Mouse (Mus musculus) kidney, embryonic 14.5 days (tissue): ENCODE measurements at regions not wholly inside any gene's neighbourhood (a gene's known extent, or its start where the extent isn't known, plus 50 kb on each side); places are given as distances from the start of the nearest gene placed in this dataset.

Experiments used
- ATAC-seq: fragments of 200-750 bp; cut with Nextera tagmentation; 2 replicates; pipeline ENCODE4 v1.8.0; 2017; ENCODE audit warnings: moderate number of reproducible peaks, mild to moderate bottlenecking, moderate TSS enrichment, moderate library complexity; ENCODE audit not compliant: low FRiP score, low TSS enrichment
- H3K27ac ChIP-seq: fragments of 300-500 bp; sonication (generic); 2 replicates; pipeline ENCODE4 v1.5.1; 2014; ENCODE audit warnings: low read depth, mild to moderate bottlenecking, low read length, moderate library complexity, mixed read lengths
- H3K27me3 ChIP-seq: fragments of 300-500 bp; sonication (generic); 2 replicates; pipeline ENCODE4 v1.6.1; 2014; ENCODE audit warnings: mild to moderate bottlenecking, low read length; ENCODE audit not compliant: control insufficient read depth, insufficient read depth
- H3K36me3 ChIP-seq: fragments of 300-500 bp; sonication (generic); 2 replicates; pipeline ENCODE4 v1.6.1; 2014; ENCODE audit warnings: low read length, mixed read lengths; ENCODE audit not compliant: control insufficient read depth, insufficient read depth
- H3K4me1 ChIP-seq: fragments of 300-500 bp; sonication (generic); 2 replicates; pipeline ENCODE4 v1.6.1; 2014; ENCODE audit warnings: low read length, mixed read lengths; ENCODE audit not compliant: control insufficient read depth, insufficient read depth
- H3K4me2 ChIP-seq: fragments of 300-500 bp; sonication (generic); replicated peaks from 2 replicates; pipeline ENCODE4 v1.6.1; 2014; ENCODE audit warnings: low read depth, mild to moderate bottlenecking, low read length
- H3K4me3 ChIP-seq: fragments of 300-500 bp; sonication (generic); 2 replicates; pipeline ENCODE4 v1.5.1; 2014; ENCODE audit warnings: mild to moderate bottlenecking, low read length
- H3K9ac ChIP-seq: fragments of 300-500 bp; sonication (generic); 2 replicates; pipeline ENCODE4 v1.6.1; 2014; ENCODE audit warnings: low read depth, mild to moderate bottlenecking, low read length, moderate library complexity
- H3K9me3 ChIP-seq: fragments of 300-500 bp; sonication (generic); 2 replicates; pipeline ENCODE4 v1.6.1; 2016; ENCODE audit warnings: low read length; ENCODE audit not compliant: control insufficient read depth
- WGBS: fragments of 180-500 bp; shearing (Covaris S2); extraction: QIAGEN DNeasy Blood & Tissue Kit; methylation state at CpG from one replicate; pipeline ENCODE4 v1.1.7; 2014; 5-methylcytosine and 5-hydroxymethylcytosine counted together

DNA sequence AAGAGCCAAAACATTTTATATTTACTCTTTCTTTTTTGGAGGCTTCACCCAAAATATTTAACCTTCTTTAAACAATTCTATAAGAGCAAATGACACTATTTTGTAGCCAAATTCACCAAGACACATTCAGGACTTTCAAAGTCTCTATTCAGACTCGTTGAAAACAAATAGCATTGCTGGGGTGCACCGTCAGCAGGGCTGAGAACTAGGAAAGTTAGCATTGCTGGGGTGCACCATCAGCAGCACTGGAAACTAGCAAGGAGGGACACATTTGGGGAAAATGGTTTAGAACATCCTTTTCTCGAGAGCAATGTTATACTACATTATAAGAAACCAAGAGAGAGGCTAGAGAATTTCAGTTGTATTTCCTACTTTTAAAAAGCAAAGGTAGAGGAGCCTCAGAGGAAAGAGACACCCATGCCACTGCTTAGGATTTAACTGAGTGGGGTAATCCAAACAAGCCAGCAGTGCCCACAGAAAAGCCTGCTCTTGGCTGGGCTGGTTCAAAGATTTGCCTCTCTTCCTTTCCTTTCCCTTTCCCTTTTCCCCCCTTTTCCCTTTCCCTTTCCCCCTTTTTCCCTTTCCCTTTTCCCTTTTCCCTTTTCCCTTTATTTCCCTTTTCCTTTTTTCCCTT, 342.5 kb upstream of the Gm11114 start:
- no peaks in the 10 kb centered on the region for H3K27me3 ChIP-seq

DNA sequence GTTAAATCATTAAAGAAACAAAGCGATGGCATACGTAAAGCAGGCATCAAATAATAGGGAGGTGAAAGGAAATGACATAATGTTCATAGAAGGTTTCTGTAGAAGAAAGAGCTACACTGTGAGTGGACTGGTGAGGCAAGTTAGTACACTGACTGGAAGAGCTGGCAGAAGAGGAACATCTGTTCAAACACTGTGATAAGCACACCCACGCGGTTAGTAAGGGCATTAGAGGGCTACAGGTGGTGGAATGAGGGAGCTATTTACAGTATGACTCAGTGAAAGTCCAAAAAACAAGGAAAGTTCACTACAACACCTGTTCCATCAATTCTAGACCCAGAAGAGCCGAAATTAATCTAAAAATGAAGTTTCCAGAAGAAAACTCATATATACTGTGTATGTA, 335.1 kb upstream of the Gm11114 start:
- H3K4me2 ChIP-seq = no peak overlapping the region
- H3K9me3 ChIP-seq = no peaks in the 10 kb centered on the region
- H3K27me3 ChIP-seq = no peaks in the 10 kb centered on the region
- 78% methylated on average over 5 of the region's 5 CpGs for WGBS
- ATAC-seq = no peak
- no peaks in the 10 kb centered on the region for H3K4me1 ChIP-seq
- H3K9ac ChIP-seq = no peak overlapping the region
- H3K36me3 ChIP-seq = no peaks in the 10 kb centered on the region
- H3K27ac ChIP-seq = no peak overlapping the region
- no peak overlapping the region for H3K4me3 ChIP-seq

More for the DNA sequence above, 342.5 kb upstream of the Gm11114 start:
- no peak overlapping the region for H3K27ac ChIP-seq
- WGBS = 87% methylated on average over 3 of the region's 3 CpGs
- no peak overlapping the region for H3K4me3 ChIP-seq
- no peaks in the 10 kb centered on the region for H3K4me1 ChIP-seq
- no peaks in the 10 kb centered on the region for H3K36me3 ChIP-seq
- H3K9ac ChIP-seq = no peak overlapping the region
- H3K4me2 ChIP-seq = no peak overlapping the region
- no peaks in the 10 kb centered on the region for H3K9me3 ChIP-seq
- no peak for ATAC-seq

DNA sequence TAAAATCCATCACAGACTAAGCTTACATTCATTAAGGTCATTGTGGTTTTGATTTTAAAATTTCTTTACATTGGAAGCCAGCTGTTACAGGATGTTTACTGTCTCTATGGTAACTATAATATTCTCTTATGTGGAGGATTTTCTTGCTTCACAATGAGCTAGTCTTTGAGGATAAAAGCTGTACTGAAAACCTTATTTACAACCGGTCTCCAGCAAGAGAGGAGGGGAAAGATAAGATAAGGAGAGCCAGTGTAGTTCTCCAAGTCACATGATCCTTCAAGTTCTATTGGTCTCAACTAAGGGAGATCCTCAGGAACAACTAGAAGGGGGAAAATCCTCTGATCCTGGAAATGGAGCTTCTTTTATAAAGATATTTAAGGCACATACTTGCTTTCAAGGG, 309.2 kb upstream of the Gm11114 start:
- H3K4me3 ChIP-seq = no peak overlapping the region
- H3K36me3 ChIP-seq = no peaks in the 10 kb centered on the region
- no peak overlapping the region for H3K27ac ChIP-seq
- no peak for ATAC-seq
- no peak overlapping the region for H3K9ac ChIP-seq
- H3K4me2 ChIP-seq = no peak overlapping the region
- 63% methylated on average over 1 of the region's 1 CpGs for WGBS
- H3K27me3 ChIP-seq = no peaks in the 10 kb centered on the region
- no peaks in the 10 kb centered on the region for H3K9me3 ChIP-seq
- no peaks in the 10 kb centered on the region for H3K4me1 ChIP-seq

DNA sequence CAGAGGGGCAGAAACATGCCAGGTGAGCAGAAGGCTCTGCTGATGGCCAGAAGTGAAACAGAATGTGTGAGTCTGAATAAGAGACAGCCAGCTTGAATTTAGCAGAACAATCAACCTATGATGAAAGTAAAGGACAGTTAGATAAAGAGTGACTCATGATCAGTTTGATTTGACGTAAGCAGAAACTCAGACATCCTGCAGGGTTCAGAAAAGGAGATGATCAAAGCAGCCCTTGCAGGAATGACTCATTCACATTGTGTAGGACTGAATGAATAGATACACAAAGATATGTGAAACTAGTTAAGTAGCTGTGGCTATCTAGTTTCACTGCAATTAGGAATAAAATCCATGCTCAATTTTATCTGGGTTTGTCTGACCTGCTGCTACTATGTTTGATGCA, 301.2 kb upstream of the Gm11114 start:
- 76% methylated on average over 1 of the region's 1 CpGs for WGBS
- no peak for ATAC-seq
- H3K9me3 ChIP-seq = no peaks in the 10 kb centered on the region
- no peak overlapping the region for H3K4me2 ChIP-seq
- no peak overlapping the region for H3K4me3 ChIP-seq
- H3K4me1 ChIP-seq = no peaks in the 10 kb centered on the region
- H3K27me3 ChIP-seq = no peaks in the 10 kb centered on the region
- H3K27ac ChIP-seq = no peak overlapping the region
- H3K9ac ChIP-seq = no peak overlapping the region
- no peaks in the 10 kb centered on the region for H3K36me3 ChIP-seq

DNA sequence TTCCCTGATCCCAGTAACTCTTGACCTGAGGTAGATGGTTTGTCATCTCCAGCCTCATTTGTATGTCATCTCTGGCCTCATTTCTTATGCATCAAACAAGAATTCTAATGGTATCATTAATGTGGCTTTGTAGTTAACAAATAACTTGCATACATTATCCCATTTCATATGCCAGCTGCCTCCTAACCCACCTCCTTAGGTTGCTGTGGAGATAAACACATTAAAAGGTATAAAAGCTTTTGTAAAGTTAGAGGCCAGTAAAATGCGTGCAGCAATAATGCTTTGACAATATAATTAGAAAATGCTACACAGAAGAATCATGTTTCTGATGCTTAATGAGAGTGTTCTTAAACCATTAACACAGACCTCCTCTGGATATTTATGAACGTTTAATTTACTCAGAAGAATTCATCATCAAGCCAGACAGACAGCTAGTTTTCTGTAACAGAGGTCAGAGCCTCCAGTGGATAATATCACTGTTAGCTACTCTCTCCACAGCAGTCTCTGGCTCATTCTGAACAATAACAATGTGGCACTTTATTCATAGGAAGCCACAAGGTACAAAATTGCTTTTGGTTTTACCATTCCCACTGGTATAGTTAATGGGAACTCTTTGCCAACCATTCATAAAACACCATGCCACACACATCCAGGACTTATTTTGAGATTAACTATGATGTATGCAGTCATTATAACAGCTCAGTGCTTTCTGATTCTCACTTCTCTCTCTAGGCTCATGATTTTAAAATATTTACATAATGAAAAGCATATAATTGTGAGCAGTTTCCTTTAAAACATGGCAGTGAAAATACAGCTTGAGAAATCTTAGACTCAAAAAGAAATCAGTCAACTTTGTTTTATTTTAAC, 264.2 kb upstream of the Gm11114 start:
- no peak for ATAC-seq
- WGBS = 46% methylated on average over 2 of the region's 2 CpGs
- H3K36me3 ChIP-seq = no peaks in the 10 kb centered on the region
- H3K4me2 ChIP-seq = no peak overlapping the region
- no peaks in the 10 kb centered on the region for H3K4me1 ChIP-seq
- H3K9ac ChIP-seq = no peak overlapping the region
- H3K27me3 ChIP-seq = no peaks in the 10 kb centered on the region
- H3K27ac ChIP-seq = no peak overlapping the region
- no peak overlapping the region for H3K4me3 ChIP-seq
- no peaks in the 10 kb centered on the region for H3K9me3 ChIP-seq

DNA sequence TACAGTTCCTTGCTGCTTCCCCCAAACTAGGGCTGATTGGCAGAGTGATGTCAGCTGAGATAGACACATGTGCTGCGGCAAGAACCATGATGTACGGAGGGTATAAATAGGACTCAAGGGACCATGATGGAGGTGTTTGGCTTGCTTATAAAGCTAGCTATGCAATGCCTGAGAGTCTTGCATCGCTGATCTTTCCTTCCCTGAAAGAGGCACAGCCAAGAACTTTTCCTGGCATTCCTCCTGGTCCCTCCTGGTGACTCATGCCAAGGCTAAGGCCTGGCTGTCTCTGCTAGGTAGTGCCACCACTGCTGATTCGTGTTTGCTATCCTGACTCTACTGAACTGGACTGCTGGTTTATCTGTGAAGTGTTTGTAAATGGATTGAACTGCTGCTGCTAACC, 260.0 kb upstream of the Gm11114 start:
- Histone ChIP-seq H3K27me3 (no peaks in the 10 kb centered on the region), H3K27ac (no peak overlapping the region), H3K9me3 (no peaks in the 10 kb centered on the region), H3K4me3 (no peak overlapping the region), H3K4me1 (no peaks in the 10 kb centered on the region), H3K4me2 (no peak overlapping the region), H3K36me3 (no peaks in the 10 kb centered on the region), H3K9ac (no peak overlapping the region)
- ATAC-seq = no peak
- 81% methylated on average over 4 of the region's 4 CpGs for WGBS

DNA sequence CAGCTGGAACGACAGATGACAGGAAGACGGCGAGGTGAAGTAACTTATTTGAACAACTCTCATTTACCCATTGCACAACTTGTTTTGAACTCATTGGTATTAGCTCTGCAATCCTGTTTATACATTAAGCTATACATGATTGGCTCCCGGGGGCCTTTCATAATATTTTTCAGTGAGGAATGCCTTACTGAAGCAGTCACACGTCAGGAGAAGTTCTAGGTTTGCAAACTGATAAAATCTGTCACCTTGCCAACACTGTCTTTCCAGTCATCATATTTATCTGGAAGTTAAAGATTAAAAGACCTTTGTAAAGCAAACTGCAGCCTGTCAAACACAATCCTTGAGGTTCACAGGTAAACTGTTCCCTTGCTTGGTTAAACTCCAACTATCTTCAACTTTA, 232.6 kb upstream of the Gm11114 start:
- no peak overlapping the region for H3K4me2 ChIP-seq
- H3K4me1 ChIP-seq = no peaks in the 10 kb centered on the region
- no peak overlapping the region for H3K4me3 ChIP-seq
- no peaks in the 10 kb centered on the region for H3K27me3 ChIP-seq
- H3K9ac ChIP-seq = no peak overlapping the region
- H3K9me3 ChIP-seq = no peaks in the 10 kb centered on the region
- H3K27ac ChIP-seq = no peak overlapping the region
- WGBS = 79% methylated on average over 5 of the region's 5 CpGs
- no peak for ATAC-seq
- H3K36me3 ChIP-seq = no peaks in the 10 kb centered on the region

DNA sequence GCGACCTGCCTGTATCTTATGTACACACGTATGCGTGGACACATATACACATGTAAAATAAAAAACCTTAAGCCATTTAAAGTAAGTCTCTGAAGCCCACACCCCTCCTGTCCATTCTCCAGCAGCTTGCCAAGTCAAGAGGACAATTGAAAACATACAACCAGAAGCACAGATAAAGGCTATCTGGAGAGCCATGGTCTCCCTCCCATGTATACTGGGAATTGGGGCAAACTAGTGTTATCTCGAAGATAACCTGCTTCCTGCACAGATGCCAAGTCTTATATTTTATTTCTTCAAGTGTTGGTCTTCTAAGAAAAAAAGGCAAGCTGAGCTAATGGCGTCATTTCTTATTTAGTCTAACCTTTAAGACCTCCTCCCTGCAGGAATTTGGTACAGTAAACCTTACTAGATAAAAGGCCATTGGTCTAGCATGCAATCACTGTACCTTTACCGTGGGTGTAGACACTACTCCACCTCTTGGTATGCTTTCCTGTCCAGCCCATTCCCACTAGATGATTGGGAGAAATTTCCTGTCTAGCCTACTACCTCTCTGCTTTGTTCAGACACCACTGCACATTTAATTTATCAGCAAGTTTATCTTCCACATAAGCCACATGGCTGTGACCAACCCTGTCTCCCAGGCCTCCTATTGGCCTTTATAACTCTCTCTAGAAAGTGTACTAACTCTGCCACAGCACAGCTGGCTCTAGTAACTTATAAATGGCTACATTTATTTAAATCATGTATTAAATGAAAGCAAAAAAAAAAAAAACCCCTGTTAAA, 223.8 kb upstream of the Gm11114 start:
- H3K9me3 ChIP-seq = no peaks in the 10 kb centered on the region
- WGBS = 85% methylated on average over 6 of the region's 6 CpGs
- H3K4me3 ChIP-seq = no peak overlapping the region
- no peak overlapping the region for H3K27ac ChIP-seq
- no peak overlapping the region for H3K4me2 ChIP-seq
- H3K27me3 ChIP-seq = no peaks in the 10 kb centered on the region
- H3K36me3 ChIP-seq = no peaks in the 10 kb centered on the region
- H3K9ac ChIP-seq = no peak overlapping the region
- no peak for ATAC-seq
- H3K4me1 ChIP-seq = no peaks in the 10 kb centered on the region

DNA sequence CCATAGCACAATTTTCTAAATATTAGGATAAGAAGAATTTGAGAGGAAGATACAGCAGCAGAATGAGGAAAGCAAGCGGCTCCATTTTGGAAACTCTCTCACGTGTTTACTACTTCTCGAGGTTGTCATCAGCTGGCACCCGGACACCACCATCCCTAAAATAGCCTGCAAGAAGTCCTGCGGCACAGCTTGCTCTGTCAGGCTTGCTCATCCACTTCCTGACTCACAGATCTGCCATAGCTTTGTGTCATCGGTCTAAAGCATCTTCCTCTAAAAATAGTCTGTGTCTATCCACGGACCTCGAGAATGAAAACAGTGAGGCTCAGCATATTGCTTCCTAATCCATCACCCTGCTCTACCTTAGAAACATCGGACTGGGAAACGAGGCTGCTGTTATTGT, 222.3 kb upstream of the Gm11114 start:
- Histone ChIP-seq H3K36me3 (no peaks in the 10 kb centered on the region), H3K27ac (no peak overlapping the region), H3K9me3 (no peaks in the 10 kb centered on the region), H3K27me3 (no peaks in the 10 kb centered on the region), H3K4me3 (no peak overlapping the region), H3K9ac (no peak overlapping the region), H3K4me1 (no peaks in the 10 kb centered on the region), H3K4me2 (no peak overlapping the region)
- WGBS = 81% methylated on average over 10 of the region's 10 CpGs
- ATAC-seq = no peak
